Mouse (Mus musculus): ENCODE measurements around the gene Banf2. TPM values are rescaled to one million over a fixed set of nuclear protein-coding genes. Genes with fewer than 3 reads are reported as not detected.
A peak's percentile ranks its signal among the peaks of the same experiment; 100 is the strongest.

Banf2 gene
- polyA plus RNA-seq, 1 experiment from 2014 or later: not detected

- H3K27ac ChIP-seq: no peak overlapping the region
- peaks cover 81% of the 10 kb centered on the region for H3K4me1 ChIP-seq (replicated peaks)
- H3K36me3 ChIP-seq: peaks cover 13% of the 10 kb centered on the region; the same call in 1 of the 2 replicates
- H3K9ac ChIP-seq: no peak overlapping the region
- no peak for DNase-seq
- WGBS (ENCODE audit: insufficient replicate concordance): 74% methylated on average over 4 of the region's 4 CpGs
- H3K4me3 ChIP-seq (replicated peaks): no peak overlapping the region
- H3K4me2 ChIP-seq: 0 out of 2 replicates have a peak overlapping the region, but pooled peaks have one; percentile 23
- H3K27me3 ChIP-seq: no peaks in the 10 kb centered on the region
- H3K9me3 ChIP-seq (replicated peaks): no peaks in the 10 kb centered on the region
- ATAC-seq (ENCODE audit: low read depth): no peak
These were observed 25.6 kb upstream of the Banf2 start for GRCm38 (mm10) chr2:144007211-144007610.

- Histone ChIP-seq H3K4me2 (peak overlapping the region; percentile 98), H3K4me1 (replicated peaks) (peaks cover 72% of the 10 kb centered on the region), H3K27ac (peak overlapping the region; percentile 51), H3K4me3 (replicated peaks) (peak overlapping the region; percentile 97), H3K9me3 (replicated peaks) (no peaks in the 10 kb centered on the region), H3K27me3 (no peaks in the 10 kb centered on the region), H3K9ac (peak overlapping the region; percentile 92), H3K36me3 (peaks cover 6% of the 10 kb centered on the region; the same call in 1 of the 2 replicates)
- 54% methylated on average over 1 of the region's 1 CpGs for WGBS (ENCODE audit: insufficient replicate concordance)
- DNase-seq (no peak), ATAC-seq (ENCODE audit: low read depth) (no peak)
These were observed 23.8 kb upstream of the Banf2 start for GRCm38 (mm10) chr2:144009081-144009480.

GRCm38 (mm10) chr2:144009551-144010281 lies 23.1 kb upstream of the Banf2 start:
- peaks cover 6% of the 10 kb centered on the region; the same call in 1 of the 2 replicates for H3K36me3 ChIP-seq
- H3K27me3 ChIP-seq: no peaks in the 10 kb centered on the region
- H3K4me2 ChIP-seq: peak overlapping the region; percentile 98
- peak overlapping the region; percentile 93 for H3K27ac ChIP-seq
- H3K9me3 ChIP-seq (replicated peaks): no peaks in the 10 kb centered on the region
- ATAC-seq (ENCODE audit: low read depth) (peak; percentile 6), DNase-seq (no peak)
- H3K4me3 ChIP-seq (replicated peaks): peak overlapping the region; percentile 97
- peaks cover 71% of the 10 kb centered on the region for H3K4me1 ChIP-seq (replicated peaks)
- under 1% methylated on average over 30 of the region's 30 CpGs for WGBS (ENCODE audit: insufficient replicate concordance)
- H3K9ac ChIP-seq: peak overlapping the region; percentile 92

GRCm38 (mm10) chr2:144010282-144011044 lies 22.4 kb upstream of the Banf2 start:
- H3K4me2 ChIP-seq: peak overlapping the region; percentile 98
- peak; percentile 27 for ATAC-seq (ENCODE audit: low read depth)
- 1% methylated on average over 93 of the region's 107 CpGs for WGBS (ENCODE audit: insufficient replicate concordance)
- peak overlapping the region; percentile 93 for H3K27ac ChIP-seq
- H3K27me3 ChIP-seq: no peaks in the 10 kb centered on the region
- no peaks in the 10 kb centered on the region for H3K9me3 ChIP-seq (replicated peaks)
- H3K4me3 ChIP-seq (replicated peaks): peak overlapping the region; percentile 97
- peaks cover 6% of the 10 kb centered on the region; the same call in 1 of the 2 replicates for H3K36me3 ChIP-seq
- H3K9ac ChIP-seq: peak overlapping the region; percentile 92
- H3K4me1 ChIP-seq (replicated peaks): peaks cover 64% of the 10 kb centered on the region
- DNase-seq: peak; percentile 81

GRCm38 (mm10) chr2:144011080-144011551 lies 21.7 kb upstream of the Banf2 start, which contains the start of gene Rrbp1:
TSS of gene Rrbp1 (minus strand) at chr2:144011263.
- ATAC-seq (ENCODE audit: low read depth): peak; percentile 95
- H3K4me2 ChIP-seq: peak within 1 kb of the TSS; percentile 98
- peak within 1 kb of the TSS; percentile 93 for H3K27ac ChIP-seq
- peak within 1 kb of the TSS; percentile 97 for H3K4me3 ChIP-seq (replicated peaks)
- under 1% methylated on average over 42 of the region's 53 CpGs for WGBS (ENCODE audit: insufficient replicate concordance)
- peaks cover 57% of the 10 kb centered on the region for H3K4me1 ChIP-seq (replicated peaks)
- peak within 1 kb of the TSS; percentile 92 for H3K9ac ChIP-seq
- H3K9me3 ChIP-seq (replicated peaks): no peaks in the 10 kb centered on the region
- H3K36me3 ChIP-seq: peaks cover 6% of the 10 kb centered on the region; the same call in 1 of the 2 replicates
- no peaks in the 10 kb centered on the region for H3K27me3 ChIP-seq
- DNase-seq: peak; percentile 98

GRCm38 (mm10) chr2:144014051-144014450 lies 18.8 kb upstream of the Banf2 start:
- Histone ChIP-seq H3K9me3 (replicated peaks) (no peaks in the 10 kb centered on the region), H3K4me3 (replicated peaks) (no peak overlapping the region), H3K4me2 (0 out of 2 replicates have a peak overlapping the region, but pooled peaks have one; percentile 21), H3K36me3 (no peaks in the 10 kb centered on the region; the same call in 1 of the 2 replicates), H3K9ac (no peak overlapping the region), H3K4me1 (replicated peaks) (peaks cover 40% of the 10 kb centered on the region), H3K27me3 (no peaks in the 10 kb centered on the region), H3K27ac (no peak overlapping the region)
- ATAC-seq (ENCODE audit: low read depth): no peak
- no peak for DNase-seq
- 72% methylated on average over 11 of the region's 11 CpGs for WGBS (ENCODE audit: insufficient replicate concordance)

- ATAC-seq (ENCODE audit: low read depth) (no peak), DNase-seq (no peak)
- 57% methylated on average over 5 of the region's 5 CpGs for WGBS (ENCODE audit: insufficient replicate concordance)
- peaks cover 38% of the 10 kb centered on the region for H3K4me1 ChIP-seq (replicated peaks)
- 0 out of 2 replicates have a peak overlapping the region, but pooled peaks have one; percentile 21 for H3K4me2 ChIP-seq
- no peaks in the 10 kb centered on the region for H3K9me3 ChIP-seq (replicated peaks)
- no peak overlapping the region for H3K27ac ChIP-seq
- no peaks in the 10 kb centered on the region for H3K36me3 ChIP-seq
- H3K4me3 ChIP-seq (replicated peaks): no peak overlapping the region
- no peak overlapping the region for H3K9ac ChIP-seq
- H3K27me3 ChIP-seq: no peaks in the 10 kb centered on the region
These were observed 18.4 kb upstream of the Banf2 start for GRCm38 (mm10) chr2:144014481-144014880.

- Histone ChIP-seq H3K36me3 (no peaks in the 10 kb centered on the region), H3K4me3 (replicated peaks) (no peak overlapping the region), H3K9me3 (replicated peaks) (no peaks in the 10 kb centered on the region), H3K27me3 (no peaks in the 10 kb centered on the region), H3K4me1 (replicated peaks) (peaks cover 28% of the 10 kb centered on the region), H3K9ac (no peak overlapping the region), H3K4me2 (no peak overlapping the region), H3K27ac (no peak overlapping the region)
- ATAC-seq (ENCODE audit: low read depth): no peak
- 72% methylated on average over 9 of the region's 9 CpGs for WGBS (ENCODE audit: insufficient replicate concordance)
- DNase-seq: no peak
These were observed 17.0 kb upstream of the Banf2 start for GRCm38 (mm10) chr2:144015861-144016260.

GRCm38 (mm10) chr2:144019971-144020370 lies 12.9 kb upstream of the Banf2 start:
- Histone ChIP-seq H3K4me2 (no peak overlapping the region), H3K9ac (no peak overlapping the region), H3K36me3 (no peaks in the 10 kb centered on the region), H3K4me3 (replicated peaks) (no peak overlapping the region), H3K4me1 (replicated peaks) (peaks cover 14% of the 10 kb centered on the region), H3K9me3 (replicated peaks) (no peaks in the 10 kb centered on the region), H3K27ac (no peak overlapping the region), H3K27me3 (no peaks in the 10 kb centered on the region)
- ATAC-seq (ENCODE audit: low read depth) (no peak), DNase-seq (no peak)
- WGBS (ENCODE audit: insufficient replicate concordance): 57% methylated on average over 2 of the region's 2 CpGs

- 66% methylated on average over 3 of the region's 3 CpGs for WGBS (ENCODE audit: insufficient replicate concordance)
- no peak for ATAC-seq (ENCODE audit: low read depth)
- no peak for DNase-seq
These were observed 10.4 kb upstream of the Banf2 start for GRCm38 (mm10) chr2:144022441-144022840.

GRCm38 (mm10) chr2:144025361-144025760 lies 7.5 kb upstream of the Banf2 start:
- 72% methylated on average over 9 of the region's 9 CpGs for WGBS (ENCODE audit: insufficient replicate concordance)

More at GRCm38 (mm10) chr2:144022441-144022840, 10.4 kb upstream of the Banf2 start:
- no peak overlapping the region for H3K4me3 ChIP-seq (replicated peaks)
- H3K9me3 ChIP-seq (replicated peaks): no peaks in the 10 kb centered on the region
- H3K36me3 ChIP-seq: no peaks in the 10 kb centered on the region
- H3K27me3 ChIP-seq: no peaks in the 10 kb centered on the region
- H3K9ac ChIP-seq: no peak overlapping the region
- no peak overlapping the region for H3K27ac ChIP-seq
- peaks cover 14% of the 10 kb centered on the region for H3K4me1 ChIP-seq (replicated peaks)
- no peak overlapping the region for H3K4me2 ChIP-seq

More at GRCm38 (mm10) chr2:144025361-144025760, 7.5 kb upstream of the Banf2 start:
- DNase-seq (no peak), ATAC-seq (ENCODE audit: low read depth) (no peak)
- H3K4me3 ChIP-seq (replicated peaks): no peak overlapping the region
- H3K9ac ChIP-seq: no peak overlapping the region
- no peaks in the 10 kb centered on the region for H3K36me3 ChIP-seq
- no peaks in the 10 kb centered on the region for H3K27me3 ChIP-seq
- no peak overlapping the region for H3K4me2 ChIP-seq
- no peak overlapping the region for H3K27ac ChIP-seq
- H3K9me3 ChIP-seq (replicated peaks): no peaks in the 10 kb centered on the region
- H3K4me1 ChIP-seq (replicated peaks): no peaks in the 10 kb centered on the region; the same call in none of the 2 replicates
